Mouse (Mus musculus): ENCODE measurements at regions not wholly inside any gene's neighbourhood (a gene's known extent, or its start where the extent isn't known, plus 50 kb on each side); places are given as distances from the start of the nearest gene placed in this dataset.

GRCm38 (mm10) chr10:37618606-37619005, 479.9 kb upstream of the Marcks start:
- no peak for TF ChIP-seq CTCF (IDR thresholded peaks at IDR 0.05; ENCODE audit: borderline replicate concordance, extremely low read depth, insufficient read depth, insufficient read length)
- no peak for TF ChIP-seq POLR2A (IDR thresholded peaks at IDR 0.05; ENCODE audit: borderline replicate concordance, extremely low read depth, insufficient read depth, insufficient read length, poor library complexity, severe bottlenecking)
